Mouse (Mus musculus) liver, embryonic 13.5 days (tissue): ENCODE results near the gene Gjc3. TPM values are rescaled to one million over a fixed set of nuclear protein-coding genes. Genes with fewer than 3 reads are reported as not detected.

Experiments used
- ATAC-seq: fragments of 200-750 bp; cut with Nextera tagmentation; 2 replicates; pipeline ENCODE4 v1.8.0; 2017; ENCODE audit warnings: low read depth, mild to moderate bottlenecking, moderate number of reproducible peaks, moderate library complexity
- DNase-seq: peaks from one replicate; pipeline ENCODE4 v3.0.0; 2022
- H3K27ac ChIP-seq: fragments of 300-500 bp; sonication (generic); 2 replicates; pipeline ENCODE4 v1.5.1; 2015; ENCODE audit warnings: moderate library complexity, mild to moderate bottlenecking, inconsistent platforms
- H3K27me3 ChIP-seq: fragments of 300-500 bp; sonication (generic); 2 replicates; pipeline ENCODE4 v1.6.1; 2015; ENCODE audit warnings: mild to moderate bottlenecking, inconsistent platforms
- H3K36me3 ChIP-seq: fragments of 300-500 bp; sonication (generic); 2 replicates; pipeline ENCODE4 v1.6.1; 2015; ENCODE audit warnings: mild to moderate bottlenecking, inconsistent platforms
- H3K4me1 ChIP-seq: fragments of 300-500 bp; sonication (generic); replicated peaks from 2 replicates; pipeline ENCODE4 v1.6.1; 2015; ENCODE audit warnings: inconsistent platforms
- H3K4me2 ChIP-seq: fragments of 300-500 bp; sonication (generic); 2 replicates; pipeline ENCODE4 v1.6.1; 2015; ENCODE audit warnings: inconsistent platforms, mild to moderate bottlenecking, moderate library complexity
- H3K4me3 ChIP-seq: fragments of 300-500 bp; sonication (generic); replicated peaks from 2 replicates; pipeline ENCODE4 v1.5.1; 2015; ENCODE audit warnings: mild to moderate bottlenecking, inconsistent platforms
- H3K9ac ChIP-seq: fragments of 300-500 bp; sonication (generic); 2 replicates; pipeline ENCODE4 v1.6.1; 2015; ENCODE audit warnings: mild to moderate bottlenecking, inconsistent platforms
- H3K9me3 ChIP-seq: fragments of 300-500 bp; sonication (generic); replicated peaks from 2 replicates; pipeline ENCODE4 v1.6.1; 2016; ENCODE audit warnings: inconsistent platforms
- WGBS: fragments of 180-500 bp; shearing (Covaris S2); methylation state at CpG from one replicate; pipeline ENCODE4 v1.1.7; 2015; ENCODE audit not compliant: insufficient replicate concordance; 5-methylcytosine and 5-hydroxymethylcytosine counted together
- polyA plus RNA-seq: library from polyadenylated mRNA; unstranded; fragments of >200 nt; fragmentation: Nextera tagmentation; extraction: Ambion mirVana; gene quantifications from 2 replicates; pipeline ENCODE4 v1.2.1, GENCODE M21; 2015

Gjc3 gene
- polyA plus RNA-seq, 1 experiment from 2014 or later: 0.03 TPM

DNA sequence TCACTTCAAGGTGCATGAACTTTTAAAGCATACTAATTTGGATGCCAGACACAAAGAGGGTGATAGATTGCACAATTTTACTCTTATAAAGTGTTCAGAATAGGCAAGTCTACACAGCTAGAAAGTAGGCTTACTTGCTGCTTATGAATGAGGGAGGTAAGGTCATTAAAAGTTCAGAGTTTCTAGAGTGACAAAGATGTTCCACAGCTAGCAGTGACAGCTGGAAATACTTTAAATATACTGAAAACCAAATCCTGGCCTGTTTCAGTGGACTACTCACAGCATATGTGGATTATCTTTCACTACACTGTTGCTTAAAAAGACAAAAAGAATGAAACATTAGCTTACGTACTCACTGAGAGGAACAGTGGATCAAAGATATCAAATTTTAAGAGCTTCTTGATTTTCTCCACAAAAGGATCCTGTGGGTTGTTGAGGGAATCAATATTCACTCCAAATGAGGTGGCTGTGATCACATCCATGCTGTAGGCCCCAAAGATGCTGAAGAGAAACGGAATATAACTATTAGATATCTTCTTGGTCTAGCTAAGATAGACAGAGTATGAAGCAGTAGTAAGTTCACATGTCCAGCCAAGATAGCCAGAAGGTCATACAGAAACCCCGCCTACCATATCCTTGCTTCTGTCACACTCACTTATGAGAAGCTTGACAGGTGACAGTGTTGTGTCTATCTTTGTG lies 53.2 kb downstream of the Gjc3 start:
- Histone ChIP-seq H3K27me3 (no peaks in the 10 kb centered on the region), H3K27ac (no peak overlapping the region), H3K9me3 (no peaks in the 10 kb centered on the region), H3K4me1 (no peaks in the 10 kb centered on the region), H3K36me3 (no peaks in the 10 kb centered on the region), H3K4me3 (no peak overlapping the region), H3K9ac (no peak overlapping the region), H3K4me2 (no peak overlapping the region)
- no peak for ATAC-seq
- DNase-seq: no peak
- 68% methylated on average over 3 of the region's 3 CpGs for WGBS

Other genes with a start within 250 kb of the Gjc3 start
- gene Nyap1, start 221.5 kb downstream of the Gjc3 start, polyA plus RNA-seq: 0.17 and 0.19 TPM in 2 replicates
- gene Tsc22d4, start 217.4 kb downstream of the Gjc3 start, polyA plus RNA-seq: 66.8 and 69.1 TPM in 2 replicates
- 17.8 and 20.1 TPM in 2 replicates for gene Ppp1r35, start 184.2 kb downstream of the Gjc3 start, polyA plus RNA-seq
- 4.5 and 4.9 TPM in 2 replicates for gene Mepce, start 175.4 kb downstream of the Gjc3 start, polyA plus RNA-seq
- 3.5 and 4.8 TPM in 2 replicates for gene Zcwpw1, start 175.3 kb downstream of the Gjc3 start, polyA plus RNA-seq
- gene Pilra, start 126.8 kb downstream of the Gjc3 start, polyA plus RNA-seq: 1.4 and 1.8 TPM in 2 replicates
- gene Pilrb1, start 105.0 kb downstream of the Gjc3 start, polyA plus RNA-seq: 2.1 TPM in 2 replicates
- 1.6 and 2.1 TPM in 2 replicates for gene Pilrb2, start 91.3 kb downstream of the Gjc3 start, polyA plus RNA-seq
- 1.5 and 1.8 TPM in 2 replicates for gene Cyp3a13, start 41.5 kb downstream of the Gjc3 start, polyA plus RNA-seq
- gene Azgp1, start 18.4 kb upstream of the Gjc3 start, polyA plus RNA-seq: 0.38 and 0.44 TPM in 2 replicates
- not detected in 2 replicates for gene Smok3a, start 58.2 kb upstream of the Gjc3 start, polyA plus RNA-seq
- gene Smok3b, start 58.3 kb upstream of the Gjc3 start, polyA plus RNA-seq: not detected in 2 replicates
- not detected in 2 replicates for gene Smok3c, start 90.1 kb upstream of the Gjc3 start, polyA plus RNA-seq
- 3.8 and 5.2 TPM in 2 replicates for gene Zkscan1, start 122.0 kb upstream of the Gjc3 start, polyA plus RNA-seq
- 15.4 and 16.0 TPM in 2 replicates for gene Zscan21, start 153.8 kb upstream of the Gjc3 start, polyA plus RNA-seq
- 4.6 and 5.2 TPM in 2 replicates for gene Zfp113, start 192.6 kb upstream of the Gjc3 start, polyA plus RNA-seq
- gene Cops6, start 198.0 kb upstream of the Gjc3 start, polyA plus RNA-seq: 180 TPM in 2 replicates
- 5.9 and 7.4 TPM in 2 replicates for gene Ap4m1, start 208.9 kb upstream of the Gjc3 start, polyA plus RNA-seq
- 224 and 255 TPM in 2 replicates for gene Mcm7, start 209.3 kb upstream of the Gjc3 start, polyA plus RNA-seq
- gene Taf6, start 224.4 kb upstream of the Gjc3 start, polyA plus RNA-seq: 39.1 and 50.9 TPM in 2 replicates
- 17.6 and 18.4 TPM in 2 replicates for gene Cnpy4, start 224.4 kb upstream of the Gjc3 start, polyA plus RNA-seq
- gene Mblac1, start 231.2 kb upstream of the Gjc3 start, polyA plus RNA-seq: 3.7 and 4.1 TPM in 2 replicates